Mouse (Mus musculus) embryonic facial prominence, embryonic 12.5 days (tissue): ENCODE data around the gene Myrf. TPM values are rescaled to one million over a fixed set of nuclear protein-coding genes. Genes with fewer than 3 reads are reported as not detected.

Experiments
- ATAC-seq: fragments of 200-750 bp; cut with Nextera tagmentation; 2 replicates; pipeline ENCODE4 v1.8.0; 2017; ENCODE audit not compliant: insufficient number of reproducible peaks, insufficient read depth, low FRiP score, low TSS enrichment
- H3K27ac ChIP-seq: fragments of 300-500 bp; sonication (generic); 2 replicates; pipeline ENCODE4 v1.5.1; 2016; ENCODE audit warnings: mild to moderate bottlenecking
- H3K27me3 ChIP-seq: fragments of 300-500 bp; sonication (generic); 2 replicates; pipeline ENCODE4 v1.6.1; 2016; ENCODE audit warnings: mild to moderate bottlenecking, moderate library complexity
- H3K36me3 ChIP-seq: fragments of 300-500 bp; sonication (generic); 2 replicates; pipeline ENCODE4 v1.6.1; 2016; ENCODE audit warnings: mild to moderate bottlenecking
- H3K4me1 ChIP-seq: fragments of 300-500 bp; sonication (generic); 2 replicates; pipeline ENCODE4 v1.6.1; 2016
- H3K4me2 ChIP-seq: fragments of 300-500 bp; sonication (generic); replicated peaks from 2 replicates; pipeline ENCODE4 v1.6.1; 2016; ENCODE audit warnings: mild to moderate bottlenecking, moderate library complexity
- H3K4me3 ChIP-seq: fragments of 300-500 bp; sonication (generic); 2 replicates; pipeline ENCODE4 v1.5.1; 2016; ENCODE audit warnings: mild to moderate bottlenecking
- H3K9ac ChIP-seq: fragments of 300-500 bp; sonication (generic); 2 replicates; pipeline ENCODE4 v1.6.1; 2016; ENCODE audit warnings: mild to moderate bottlenecking, moderate library complexity
- H3K9me3 ChIP-seq: fragments of 300-500 bp; sonication (generic); 2 replicates; pipeline ENCODE4 v1.6.1; 2016; ENCODE audit warnings: mild to moderate bottlenecking, moderate library complexity
- whole genome bisulfite sequencing: fragments of 180-500 bp; shearing (Covaris S2); methylation state at CpG from one replicate; pipeline ENCODE4 v1.1.7; 2016; 5-methylcytosine and 5-hydroxymethylcytosine counted together
- polyA plus RNA-seq: library from polyadenylated mRNA; unstranded; fragments of >200 nt; fragmentation: Nextera tagmentation; extraction: Ambion mirVana; gene quantifications from 2 replicates; pipeline ENCODE4 v1.2.1, GENCODE M21; 2016

Myrf gene
- polyA plus RNA-seq, 1 experiment from 2014 or later: 2.5 TPM

DNA sequence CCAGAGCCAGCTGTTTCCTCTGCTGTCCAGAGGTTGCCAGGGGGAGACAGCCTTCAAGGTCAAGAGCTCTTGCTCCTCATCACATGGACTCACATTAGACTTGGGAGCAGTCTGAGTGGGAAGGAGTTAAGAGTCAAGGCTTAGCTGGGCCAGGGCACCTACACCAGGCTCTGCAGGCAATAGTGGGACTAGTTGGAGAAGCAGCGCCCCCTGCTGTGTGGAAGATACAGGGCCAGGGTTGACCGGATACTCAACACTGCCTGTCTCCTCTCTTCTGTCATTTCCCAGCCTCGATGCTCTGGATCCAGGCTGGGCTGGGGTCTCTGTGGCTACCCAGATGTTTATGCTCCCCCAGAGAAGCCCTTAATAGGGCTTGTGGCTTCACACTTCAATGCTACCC is 3.6 kb upstream of the Myrf start:
- WGBS: 18% methylated on average over 3 of the region's 3 CpGs
- ATAC-seq: no peak
- no peak overlapping the region for H3K4me2 ChIP-seq
- no peaks in the 10 kb centered on the region for H3K9me3 ChIP-seq
- no peak overlapping the region for H3K4me3 ChIP-seq
- H3K27ac ChIP-seq: no peak overlapping the region
- H3K9ac ChIP-seq: no peak overlapping the region
- no peaks in the 10 kb centered on the region for H3K36me3 ChIP-seq
- peaks cover 33% of the 10 kb centered on the region for H3K4me1 ChIP-seq
- H3K27me3 ChIP-seq: 0 out of 2 replicates have a peak, but pooled peaks cover 12% of the 10 kb centered on the region

DNA sequence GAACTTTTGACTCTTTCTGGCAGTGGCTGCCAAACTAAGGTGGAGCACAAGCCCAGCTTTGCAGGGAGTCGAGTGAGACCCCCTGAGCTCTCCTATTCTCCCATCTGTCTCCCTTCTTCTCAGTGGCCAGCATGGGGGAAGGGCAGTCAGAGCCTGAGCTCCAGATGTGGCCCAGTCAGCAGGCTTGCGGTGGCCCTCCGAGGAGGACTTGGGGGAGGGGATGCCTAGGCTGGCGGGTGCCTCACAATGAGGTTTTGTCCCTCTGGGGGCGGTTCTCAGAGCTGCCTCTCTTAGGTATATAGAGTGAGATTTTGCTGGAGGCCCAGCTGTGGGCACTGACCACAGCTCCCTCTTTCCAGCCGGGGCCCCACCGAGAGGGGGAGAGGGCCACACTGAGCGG is 2.4 kb upstream of the Myrf start:
- Histone ChIP-seq H3K9me3 (no peaks in the 10 kb centered on the region), H3K27me3 (0 out of 2 replicates have a peak, but pooled peaks cover 10% of the 10 kb centered on the region), H3K4me1 (peaks cover 32% of the 10 kb centered on the region), H3K9ac (no peak overlapping the region), H3K27ac (no peak overlapping the region), H3K36me3 (no peaks in the 10 kb centered on the region), H3K4me3 (no peak overlapping the region), H3K4me2 (no peak overlapping the region)
- ATAC-seq: no peak
- WGBS: 7% methylated on average over 8 of the region's 8 CpGs

DNA sequence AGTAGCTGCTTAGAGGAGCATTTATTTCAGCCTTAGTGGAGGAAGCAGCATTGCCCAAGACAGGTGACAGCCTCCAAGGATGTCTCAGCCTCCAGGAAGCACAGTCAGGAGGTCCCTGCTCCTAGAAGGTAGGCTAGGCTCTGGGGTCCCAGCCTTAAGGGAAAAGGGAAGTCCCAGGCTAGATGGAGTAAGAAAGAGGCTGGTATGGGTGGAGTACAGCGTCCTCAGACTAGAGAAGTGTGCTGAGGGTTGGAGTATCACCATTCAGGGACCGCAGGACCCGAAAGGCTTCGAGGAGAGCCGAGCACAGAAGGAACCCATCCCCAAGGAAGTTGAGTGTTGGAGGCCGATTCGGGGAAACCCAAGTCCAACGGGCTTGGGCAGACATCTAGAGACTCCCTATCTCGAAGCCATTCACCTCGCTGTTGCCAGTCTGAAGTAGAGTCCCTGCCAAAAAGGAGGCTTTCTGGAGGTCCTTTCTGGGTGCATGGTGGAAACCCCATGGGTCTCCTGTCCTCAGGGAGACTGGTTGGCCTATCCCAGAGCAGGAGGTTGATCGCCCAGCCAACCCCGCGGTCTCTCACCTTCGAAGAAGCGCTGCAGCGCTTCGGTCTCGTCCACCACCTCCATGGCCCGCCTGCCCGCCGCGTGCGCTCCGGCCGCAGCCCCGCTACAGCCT is 434 bp downstream of the Myrf start:
- no peak overlapping the region for H3K27ac ChIP-seq
- H3K9ac ChIP-seq: peak overlapping the region; percentile 59
- 5% methylated on average over 23 of the region's 26 CpGs for WGBS
- peak overlapping the region; percentile 74 for H3K4me2 ChIP-seq
- H3K36me3 ChIP-seq: no peaks in the 10 kb centered on the region
- 0 out of 2 replicates have a peak, but pooled peaks cover 10% of the 10 kb centered on the region for H3K27me3 ChIP-seq
- peaks cover 21% of the 10 kb centered on the region for H3K4me1 ChIP-seq
- no peaks in the 10 kb centered on the region for H3K9me3 ChIP-seq
- peak overlapping the region; percentile 43 for H3K4me3 ChIP-seq
- ATAC-seq: no peak

DNA sequence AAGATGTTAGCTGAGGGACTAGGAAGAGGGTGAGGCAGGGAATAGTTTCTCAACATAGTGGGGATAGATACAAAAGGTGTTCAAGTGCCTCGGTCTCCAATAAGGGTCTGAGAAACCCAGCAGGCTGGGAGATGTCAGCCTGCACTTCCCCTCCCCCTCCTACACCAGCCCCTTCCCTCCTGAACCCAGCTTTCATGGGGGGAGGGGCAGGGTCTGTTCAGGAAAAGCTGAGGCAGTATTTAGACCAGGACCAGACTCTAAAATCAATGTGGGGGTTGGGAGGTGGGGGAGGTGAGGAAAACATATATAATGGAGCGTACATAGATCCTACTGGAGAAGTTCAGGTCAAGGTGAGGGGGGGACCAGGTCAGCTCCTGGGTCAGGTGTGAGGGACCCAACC is 1.1 kb downstream of the Myrf start:
- Histone ChIP-seq H3K27me3 (0 out of 2 replicates have a peak, but pooled peaks cover 10% of the 10 kb centered on the region), H3K9me3 (no peaks in the 10 kb centered on the region), H3K4me2 (peak overlapping the region; percentile 74), H3K4me3 (no peak overlapping the region), H3K36me3 (no peaks in the 10 kb centered on the region), H3K27ac (no peak overlapping the region), H3K4me1 (peaks cover 20% of the 10 kb centered on the region), H3K9ac (no peak overlapping the region)
- no peak for ATAC-seq
- 58% methylated on average over 2 of the region's 2 CpGs for WGBS

DNA sequence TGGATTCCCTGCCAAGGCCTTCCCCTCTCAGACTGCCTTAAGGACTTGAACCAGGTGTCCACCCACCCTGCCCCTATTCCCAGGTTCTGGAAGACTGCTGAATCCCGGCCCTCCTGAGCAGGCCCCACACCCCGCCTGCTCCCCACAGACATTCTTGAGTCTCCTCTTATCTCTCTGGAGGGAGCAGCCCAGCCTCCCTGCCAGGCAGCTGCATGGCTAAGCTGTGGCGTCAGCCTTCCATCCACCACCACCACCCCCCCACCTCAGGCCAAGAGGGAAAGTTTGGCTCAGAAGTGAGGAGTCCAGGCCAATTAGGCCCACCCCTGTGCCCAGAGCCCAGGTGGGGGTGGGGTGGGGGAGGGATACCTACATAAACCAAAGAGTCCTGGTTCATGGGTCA is 2.1 kb downstream of the Myrf start:
- Histone ChIP-seq H3K27me3 (0 out of 2 replicates have a peak, but pooled peaks cover 10% of the 10 kb centered on the region), H3K9ac (no peak overlapping the region), H3K9me3 (no peaks in the 10 kb centered on the region), H3K36me3 (no peaks in the 10 kb centered on the region), H3K27ac (no peak overlapping the region), H3K4me3 (no peak overlapping the region), H3K4me1 (peaks cover 18% of the 10 kb centered on the region), H3K4me2 (no peak overlapping the region)
- no peak for ATAC-seq
- 72% methylated on average over 3 of the region's 3 CpGs for WGBS

DNA sequence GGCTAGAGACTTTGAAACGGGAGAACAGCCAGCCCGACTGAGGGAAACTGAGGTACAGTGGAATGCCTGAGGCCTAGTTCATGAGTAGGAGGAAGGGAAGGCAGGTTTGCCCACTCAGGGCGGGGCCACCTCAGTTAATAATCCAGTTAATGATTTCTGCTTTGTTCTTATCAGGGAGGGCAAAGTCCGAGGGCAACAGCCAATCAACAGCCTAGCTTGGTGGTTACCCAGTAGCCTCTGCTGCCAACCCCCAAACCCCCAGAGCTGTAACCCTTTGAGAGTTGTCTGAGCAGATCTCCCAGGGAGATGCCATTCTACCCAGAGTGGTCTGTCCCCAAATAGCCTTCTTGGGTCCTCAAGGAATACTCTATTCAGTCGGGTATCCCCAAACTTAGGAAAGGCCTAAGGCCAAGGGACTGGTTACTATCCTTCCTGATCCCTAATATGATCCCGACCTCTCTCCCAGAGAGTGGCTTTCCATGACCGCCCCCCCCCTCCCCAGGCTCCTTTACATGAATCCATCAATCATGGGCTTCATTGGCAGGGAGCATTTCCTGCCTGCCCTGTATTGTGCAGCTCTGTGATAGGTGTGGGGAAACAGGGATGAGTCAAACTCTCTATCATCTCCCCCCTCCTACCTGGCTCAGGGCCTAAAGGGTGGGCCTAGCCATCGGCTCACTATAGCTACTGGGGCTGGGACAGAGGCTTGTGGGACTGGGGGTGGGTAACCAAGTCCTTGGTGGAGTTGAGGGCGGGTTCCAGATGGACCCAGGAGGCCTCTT is 4.6 kb downstream of the Myrf start:
- H3K4me3 ChIP-seq: no peak overlapping the region
- no peak for ATAC-seq
- H3K9me3 ChIP-seq: no peaks in the 10 kb centered on the region
- no peak overlapping the region for H3K27ac ChIP-seq
- WGBS: 85% methylated on average over 9 of the region's 9 CpGs
- no peak overlapping the region for H3K9ac ChIP-seq
- no peak overlapping the region for H3K4me2 ChIP-seq
- H3K36me3 ChIP-seq: no peaks in the 10 kb centered on the region
- H3K4me1 ChIP-seq: peaks cover 19% of the 10 kb centered on the region
- H3K27me3 ChIP-seq: 0 out of 2 replicates have a peak, but pooled peaks cover 15% of the 10 kb centered on the region

DNA sequence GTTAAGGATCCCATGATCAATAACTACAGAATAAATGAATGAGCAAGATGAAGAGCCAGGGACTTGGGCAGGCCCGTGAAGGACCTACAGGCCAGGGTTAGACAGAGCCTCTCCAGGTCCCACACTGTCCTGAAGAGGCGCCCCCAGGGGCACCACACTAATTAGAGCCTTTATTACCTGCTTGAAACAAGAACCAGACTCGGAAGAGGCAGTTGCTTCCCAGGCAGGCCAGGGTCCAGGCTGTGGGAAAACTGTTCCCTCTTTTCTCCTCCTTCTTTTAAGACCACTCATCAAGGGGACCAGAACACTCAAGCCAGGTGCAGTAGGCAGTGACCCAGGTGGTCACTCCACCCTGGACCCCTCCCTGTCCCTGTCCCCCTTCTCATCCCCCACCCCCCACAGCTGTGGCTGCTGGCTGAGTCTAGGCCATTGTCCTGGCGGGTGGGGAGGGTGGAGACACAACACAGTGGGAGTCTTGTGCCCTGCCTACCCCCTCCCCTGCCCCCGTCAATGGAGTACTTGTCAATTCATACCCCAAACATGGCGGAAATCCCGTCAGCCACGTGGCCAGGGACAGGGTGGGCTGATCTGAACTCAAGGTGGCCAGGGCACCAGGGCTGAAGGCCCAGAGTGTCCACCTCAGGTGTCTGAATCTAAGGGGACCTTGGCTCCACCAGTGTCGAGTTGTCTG is 8.1 kb downstream of the Myrf start:
- Histone ChIP-seq H3K9ac (no peak overlapping the region), H3K9me3 (no peaks in the 10 kb centered on the region), H3K27ac (no peak overlapping the region), H3K4me3 (no peak overlapping the region), H3K4me1 (peaks cover 16% of the 10 kb centered on the region), H3K36me3 (no peaks in the 10 kb centered on the region), H3K27me3 (0 out of 2 replicates have a peak, but pooled peaks cover 5% of the 10 kb centered on the region), H3K4me2 (no peak overlapping the region)
- WGBS: 36% methylated on average over 9 of the region's 9 CpGs
- ATAC-seq: no peak

DNA sequence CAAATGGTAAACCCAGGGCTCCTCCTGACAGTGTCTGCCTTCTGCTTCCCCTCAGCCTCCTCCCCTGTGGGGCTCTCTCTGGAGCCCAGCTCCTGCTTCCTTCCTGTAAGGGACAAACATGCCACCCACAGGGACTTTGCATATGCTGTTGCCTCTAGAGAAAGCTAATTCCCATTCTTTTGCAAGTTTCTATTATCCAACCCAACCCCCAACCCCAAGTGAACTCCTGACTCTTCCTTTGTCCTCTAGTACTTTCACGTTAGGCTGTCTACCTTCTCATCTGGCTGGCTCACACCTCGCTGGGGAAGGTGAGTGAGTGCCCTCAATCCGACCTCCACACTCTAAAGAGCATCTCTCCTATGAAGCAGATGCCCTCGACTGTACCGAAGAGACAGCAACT is 8.7 kb downstream of the Myrf start:
- Histone ChIP-seq H3K4me2 (no peak overlapping the region), H3K27me3 (0 out of 2 replicates have a peak, but pooled peaks cover 5% of the 10 kb centered on the region), H3K4me3 (no peak overlapping the region), H3K36me3 (no peaks in the 10 kb centered on the region), H3K27ac (no peak overlapping the region), H3K9me3 (no peaks in the 10 kb centered on the region), H3K9ac (no peak overlapping the region), H3K4me1 (peaks cover 16% of the 10 kb centered on the region)
- 21% methylated on average over 5 of the region's 5 CpGs for WGBS
- no peak for ATAC-seq

DNA sequence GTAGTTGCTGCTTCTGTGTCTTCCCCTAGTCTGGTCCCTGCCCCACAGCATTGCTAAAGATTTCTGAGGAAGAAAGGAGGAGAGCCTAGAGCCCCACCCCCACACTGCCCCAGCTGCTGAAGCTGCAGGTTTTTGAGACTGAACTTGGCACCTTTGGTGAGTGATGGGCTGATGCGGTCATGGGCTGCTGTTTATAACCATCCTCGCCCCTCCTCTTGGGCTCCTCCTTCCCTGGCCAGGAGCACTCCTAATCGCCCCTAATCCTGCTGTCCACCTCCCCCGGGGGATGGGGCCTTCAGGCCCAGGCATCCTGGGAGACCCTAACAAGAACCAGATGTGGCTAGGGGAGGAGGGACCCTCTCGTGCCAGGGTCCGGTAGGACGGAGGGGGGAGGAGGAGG is 9.5 kb downstream of the Myrf start:
- Histone ChIP-seq H3K36me3 (no peaks in the 10 kb centered on the region), H3K4me1 (peaks cover 16% of the 10 kb centered on the region), H3K4me2 (no peak overlapping the region), H3K9me3 (no peaks in the 10 kb centered on the region), H3K27ac (peak overlapping the region; percentile 30; the same call in 1 of the 2 replicates), H3K9ac (peak overlapping the region; percentile 24; the same call in 1 of the 2 replicates), H3K4me3 (no peak overlapping the region), H3K27me3 (0 out of 2 replicates have a peak, but pooled peaks cover 5% of the 10 kb centered on the region)
- ATAC-seq: no peak
- 1% methylated on average over 7 of the region's 7 CpGs for WGBS

DNA sequence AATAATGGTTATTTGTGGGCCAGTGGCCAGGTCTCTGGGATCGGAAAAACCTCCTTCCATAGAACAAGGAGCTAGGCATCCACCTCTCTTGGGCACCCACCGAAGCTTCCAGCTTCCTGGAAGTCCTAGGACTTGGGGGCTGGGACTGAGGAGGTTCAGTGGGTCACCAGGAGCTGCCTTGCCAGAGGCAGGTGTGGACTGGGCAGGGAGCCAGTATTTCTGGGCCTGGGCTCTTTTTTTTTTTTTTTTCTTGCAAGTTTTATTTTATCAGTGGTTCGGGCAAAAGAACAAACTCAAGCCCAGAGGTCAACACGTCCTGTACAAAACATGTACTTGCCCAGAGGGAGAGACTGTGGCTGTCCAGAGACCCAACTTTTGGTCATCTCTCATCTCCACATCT is 14.8 kb downstream of the Myrf start:
- Histone ChIP-seq H3K36me3 (no peaks in the 10 kb centered on the region), H3K4me2 (no peak overlapping the region), H3K9me3 (no peaks in the 10 kb centered on the region), H3K27ac (no peak overlapping the region), H3K4me3 (no peak overlapping the region), H3K9ac (no peak overlapping the region), H3K4me1 (peaks cover 19% of the 10 kb centered on the region), H3K27me3 (no peaks in the 10 kb centered on the region)
- 86% methylated on average over 4 of the region's 4 CpGs for WGBS
- ATAC-seq: no peak

DNA sequence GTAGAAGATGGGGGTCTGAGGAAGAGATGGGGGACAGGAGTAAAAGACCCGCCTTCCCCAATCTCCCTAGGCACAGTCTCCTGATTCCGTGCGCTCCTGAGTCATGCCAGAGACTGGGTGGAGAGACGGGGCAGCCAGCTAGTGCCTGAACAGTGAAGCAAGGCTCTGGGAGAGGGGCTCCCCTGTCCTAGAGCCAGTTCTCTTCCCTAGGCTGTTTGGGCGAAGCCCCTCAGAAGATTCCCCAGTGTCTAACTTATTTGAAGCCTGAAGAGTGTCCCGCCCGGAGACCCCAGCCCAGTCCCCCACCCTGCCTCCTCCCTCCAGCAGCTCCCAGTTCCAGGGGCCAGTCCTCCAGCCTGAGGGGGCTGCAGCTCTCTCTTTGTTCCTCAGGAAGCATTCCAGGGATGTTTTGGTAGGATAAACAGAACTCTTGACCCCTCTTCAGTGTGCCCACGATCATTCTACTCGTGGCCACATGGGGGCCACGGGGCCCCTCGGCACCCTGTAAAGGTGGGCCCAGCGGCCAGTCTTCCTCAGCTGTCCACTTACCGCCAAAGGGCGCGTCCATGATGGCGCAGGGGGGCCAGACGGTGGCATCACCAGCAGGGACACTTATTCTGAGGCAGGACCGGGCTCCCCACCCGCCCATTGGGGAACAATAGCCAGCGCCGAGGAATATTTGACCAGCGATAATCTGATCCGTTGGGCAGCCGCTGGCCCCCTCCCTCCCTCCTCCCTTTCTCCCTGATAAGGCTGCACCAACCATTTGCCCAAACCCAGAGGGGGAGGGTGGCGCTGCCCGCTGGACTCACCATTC is 15.7 kb downstream of the Myrf start:
- H3K27ac ChIP-seq: peak overlapping the region; percentile 41; the same call in 1 of the 2 replicates
- H3K4me1 ChIP-seq: peaks cover 13% of the 10 kb centered on the region
- WGBS: 30% methylated on average over 26 of the region's 26 CpGs
- peak overlapping the region; percentile 32 for H3K4me2 ChIP-seq
- no peaks in the 10 kb centered on the region for H3K9me3 ChIP-seq
- H3K4me3 ChIP-seq: no peak overlapping the region
- no peaks in the 10 kb centered on the region for H3K27me3 ChIP-seq
- no peak for ATAC-seq
- H3K36me3 ChIP-seq: no peaks in the 10 kb centered on the region
- H3K9ac ChIP-seq: peak overlapping the region; percentile 24; the same call in 1 of the 2 replicates
